Mouse (Mus musculus): ENCODE results near the gene Mrvi1. TPM values are rescaled to one million over a fixed set of nuclear protein-coding genes. Genes with fewer than 3 reads are reported as not detected.

The Mrvi1 gene
- total RNA-seq, 1 experiment, result 0.27 TPM

- in situ Hi-C loops (cut with MboI; ENCODE audit: low sequenced_read_pairs in 2 of 2, unreplicated experiment in 2 of 2), result no loop called here
Observed at GRCm38 (mm10) chr7:110878028-110878427, 104.2 kb downstream of the Mrvi1 start.

GRCm38 (mm10) chr7:110876965-110877364, 105.3 kb downstream of the Mrvi1 start:
- in situ Hi-C loops (cut with MboI; ENCODE audit: low sequenced_read_pairs in 2 of 2, unreplicated experiment in 2 of 2), result no loop called here
- peaks cover 0 to 2% of the 10 kb centered on the region in 2 experiments; a peak in 1 of 4 replicates for H3K4me1 ChIP-seq (ENCODE audit: control insufficient read depth in 2 of 2, insufficient read depth in 2 of 2, low read length in 2 of 2, poor library complexity in 1 of 2)
- no peaks in the 10 kb centered on the region for H3K9me3 ChIP-seq (ENCODE audit: control insufficient read depth, insufficient read depth, low read depth, low read length)
- H3K9ac ChIP-seq (ENCODE audit: insufficient read depth, low read depth, low read length, poor library complexity, severe bottlenecking), result no peak overlapping the region
- H3K27ac ChIP-seq (ENCODE audit: insufficient read depth, low read depth, low read length, poor library complexity, severe bottlenecking), result no peak overlapping the region
- no peak for DNase-seq (ENCODE audit: low read depth, low spot score)
- no peak for TF ChIP-seq ZC3H11A (IDR thresholded peaks at IDR 0.05; ENCODE audit: borderline replicate concordance, low read depth, low read length)
- TF ChIP-seq HCFC1 (IDR thresholded peaks at IDR 0.05; ENCODE audit: borderline replicate concordance, insufficient read depth, low read length), result no peak
- no peak for TF ChIP-seq CHD2 (IDR thresholded peaks at IDR 0.05; ENCODE audit: low read depth, low read length)
- TF ChIP-seq ZNF384 (IDR thresholded peaks at IDR 0.05; ENCODE audit: low read depth, low read length), result no peak
- H3K36me3 ChIP-seq (ENCODE audit: control insufficient read depth, insufficient read depth, low read length, poor library complexity, severe bottlenecking), result no peaks in the 10 kb centered on the region
- H3K4me3 ChIP-seq (ENCODE audit: insufficient read depth in 1 of 2, low read depth in 1 of 2, low read length in 2 of 2, poor library complexity in 1 of 2, severe bottlenecking in 1 of 2), result no peak overlapping the region

More at GRCm38 (mm10) chr7:110878028-110878427, 104.2 kb downstream of the Mrvi1 start:
- TF ChIP-seq ZC3H11A (IDR thresholded peaks at IDR 0.05; ENCODE audit: borderline replicate concordance, low read depth, low read length) (no peak), MAFK (IDR thresholded peaks at IDR 0.05; ENCODE audit: insufficient read depth, low read depth, low read length) (no peak), HCFC1 (IDR thresholded peaks at IDR 0.05; ENCODE audit: borderline replicate concordance, insufficient read depth, low read length) (no peak), CHD2 (IDR thresholded peaks at IDR 0.05; ENCODE audit: low read depth, low read length) (no peak), ZNF384 (IDR thresholded peaks at IDR 0.05; ENCODE audit: low read depth, low read length) (no peak)
- no peak for DNase-seq (ENCODE audit: low read depth, low spot score)
- no peaks in the 10 kb centered on the region for H3K9me3 ChIP-seq (ENCODE audit: control insufficient read depth, insufficient read depth, low read depth, low read length)
- H3K4me3 ChIP-seq (ENCODE audit: insufficient read depth in 1 of 2, low read depth in 1 of 2, low read length in 2 of 2, poor library complexity in 1 of 2, severe bottlenecking in 1 of 2), result no peak overlapping the region
- H3K36me3 ChIP-seq (ENCODE audit: control insufficient read depth, insufficient read depth, low read length, poor library complexity, severe bottlenecking), result no peaks in the 10 kb centered on the region
- H3K9ac ChIP-seq (ENCODE audit: insufficient read depth, low read depth, low read length, poor library complexity, severe bottlenecking), result no peak overlapping the region
- no peak overlapping the region for H3K27ac ChIP-seq (ENCODE audit: insufficient read depth, low read depth, low read length, poor library complexity, severe bottlenecking)
- H3K4me1 ChIP-seq (ENCODE audit: control insufficient read depth in 2 of 2, insufficient read depth in 2 of 2, low read length in 2 of 2, poor library complexity in 1 of 2), result peaks cover 0 to 2% of the 10 kb centered on the region in 2 experiments; a peak in 1 of 4 replicates

GRCm38 (mm10) chr7:110868807-110869206, 113.5 kb downstream of the Mrvi1 start:
- no peak for DNase-seq (ENCODE audit: low read depth, low spot score)
- Histone ChIP-seq H3K36me3 (ENCODE audit: control insufficient read depth, insufficient read depth, low read length, poor library complexity, severe bottlenecking) (no peaks in the 10 kb centered on the region), H3K27ac (ENCODE audit: insufficient read depth, low read depth, low read length, poor library complexity, severe bottlenecking) (no peak overlapping the region), H3K4me1 (ENCODE audit: control insufficient read depth in 2 of 2, insufficient read depth in 2 of 2, low read length in 2 of 2, poor library complexity in 1 of 2) (peaks cover 0 to 4% of the 10 kb centered on the region in 2 experiments; a peak in 2 of 4 replicates), H3K4me3 (ENCODE audit: insufficient read depth in 1 of 2, low read depth in 1 of 2, low read length in 2 of 2, poor library complexity in 1 of 2, severe bottlenecking in 1 of 2) (no peak overlapping the region), H3K9ac (ENCODE audit: insufficient read depth, low read depth, low read length, poor library complexity, severe bottlenecking) (no peak overlapping the region), H3K9me3 (ENCODE audit: control insufficient read depth, insufficient read depth, low read depth, low read length) (no peaks in the 10 kb centered on the region)
- in situ Hi-C loops (cut with MboI; ENCODE audit: low sequenced_read_pairs in 2 of 2, unreplicated experiment in 2 of 2), result no loop called here
- TF ChIP-seq ZNF384 (IDR thresholded peaks at IDR 0.05; ENCODE audit: low read depth, low read length) (no peak), ZC3H11A (IDR thresholded peaks at IDR 0.05; ENCODE audit: borderline replicate concordance, low read depth, low read length) (no peak), CHD2 (IDR thresholded peaks at IDR 0.05; ENCODE audit: low read depth, low read length) (no peak), HCFC1 (IDR thresholded peaks at IDR 0.05; ENCODE audit: borderline replicate concordance, insufficient read depth, low read length) (no peak), MAFK (IDR thresholded peaks at IDR 0.05; ENCODE audit: insufficient read depth, low read depth, low read length) (no peak)

- Histone ChIP-seq H3K9ac (ENCODE audit: insufficient read depth, low read depth, low read length, poor library complexity, severe bottlenecking) (no peak overlapping the region), H3K4me3 (ENCODE audit: insufficient read depth in 1 of 2, low read depth in 1 of 2, low read length in 2 of 2, poor library complexity in 1 of 2, severe bottlenecking in 1 of 2) (no peak overlapping the region), H3K36me3 (ENCODE audit: control insufficient read depth, insufficient read depth, low read length, poor library complexity, severe bottlenecking) (no peaks in the 10 kb centered on the region), H3K9me3 (ENCODE audit: control insufficient read depth, insufficient read depth, low read depth, low read length) (no peaks in the 10 kb centered on the region), H3K4me1 (ENCODE audit: control insufficient read depth in 2 of 2, insufficient read depth in 2 of 2, low read length in 2 of 2, poor library complexity in 1 of 2) (peaks cover 0 to 4% of the 10 kb centered on the region in 2 experiments; a peak in 2 of 4 replicates), H3K27ac (ENCODE audit: insufficient read depth, low read depth, low read length, poor library complexity, severe bottlenecking) (no peak overlapping the region)
- in situ Hi-C loops (cut with MboI; ENCODE audit: low sequenced_read_pairs in 2 of 2, unreplicated experiment in 2 of 2), result no loop called here
- no peak for DNase-seq (ENCODE audit: low read depth, low spot score)
- TF ChIP-seq ZNF384 (IDR thresholded peaks at IDR 0.05; ENCODE audit: low read depth, low read length), result no peak
- TF ChIP-seq ZC3H11A (IDR thresholded peaks at IDR 0.05; ENCODE audit: borderline replicate concordance, low read depth, low read length), result no peak
- no peak for TF ChIP-seq MAFK (IDR thresholded peaks at IDR 0.05; ENCODE audit: insufficient read depth, low read depth, low read length)
- no peak for TF ChIP-seq HCFC1 (IDR thresholded peaks at IDR 0.05; ENCODE audit: borderline replicate concordance, insufficient read depth, low read length)
- TF ChIP-seq CHD2 (IDR thresholded peaks at IDR 0.05; ENCODE audit: low read depth, low read length), result no peak
Observed at GRCm38 (mm10) chr7:110867116-110867515, 115.1 kb downstream of the Mrvi1 start.

- DNase-seq (ENCODE audit: low read depth, low spot score), result no peak
- in situ Hi-C loops (cut with MboI; ENCODE audit: low sequenced_read_pairs in 2 of 2, unreplicated experiment in 2 of 2), result no loop called here
- TF ChIP-seq MAFK (IDR thresholded peaks at IDR 0.05; ENCODE audit: insufficient read depth, low read depth, low read length) (no peak), CHD2 (IDR thresholded peaks at IDR 0.05; ENCODE audit: low read depth, low read length) (no peak), ZC3H11A (IDR thresholded peaks at IDR 0.05; ENCODE audit: borderline replicate concordance, low read depth, low read length) (no peak), HCFC1 (IDR thresholded peaks at IDR 0.05; ENCODE audit: borderline replicate concordance, insufficient read depth, low read length) (no peak)
- H3K9ac ChIP-seq (ENCODE audit: insufficient read depth, low read depth, low read length, poor library complexity, severe bottlenecking), result no peak overlapping the region
- no peaks in the 10 kb centered on the region for H3K9me3 ChIP-seq (ENCODE audit: control insufficient read depth, insufficient read depth, low read depth, low read length)
- no peak overlapping the region for H3K4me3 ChIP-seq (ENCODE audit: insufficient read depth in 1 of 2, low read depth in 1 of 2, low read length in 2 of 2, poor library complexity in 1 of 2, severe bottlenecking in 1 of 2)
- H3K27ac ChIP-seq (ENCODE audit: insufficient read depth, low read depth, low read length, poor library complexity, severe bottlenecking), result no peak overlapping the region
- H3K4me1 ChIP-seq (ENCODE audit: control insufficient read depth in 2 of 2, insufficient read depth in 2 of 2, low read length in 2 of 2, poor library complexity in 1 of 2), result peaks cover 0 to 4% of the 10 kb centered on the region in 2 experiments; a peak in 2 of 4 replicates
- H3K36me3 ChIP-seq (ENCODE audit: control insufficient read depth, insufficient read depth, low read length, poor library complexity, severe bottlenecking), result no peaks in the 10 kb centered on the region
Observed at GRCm38 (mm10) chr7:110866021-110866420, 116.2 kb downstream of the Mrvi1 start.
